Mouse (Mus musculus) retina, postnatal 7 days (tissue): Measurements from ENCODE around the gene Zfp13.
"Not testable (repeated sequence)": the region's sequence is repeated elsewhere in the genome, so short reads cannot be mapped to it uniquely, and the experiment has no call there.

Experiments used
- DNase-seq: peaks from one replicate; pipeline ENCODE4 v3.0.0-alpha.2; 2012; ENCODE audit warnings: low read depth, low spot score

The Zfp13 gene

DNA sequence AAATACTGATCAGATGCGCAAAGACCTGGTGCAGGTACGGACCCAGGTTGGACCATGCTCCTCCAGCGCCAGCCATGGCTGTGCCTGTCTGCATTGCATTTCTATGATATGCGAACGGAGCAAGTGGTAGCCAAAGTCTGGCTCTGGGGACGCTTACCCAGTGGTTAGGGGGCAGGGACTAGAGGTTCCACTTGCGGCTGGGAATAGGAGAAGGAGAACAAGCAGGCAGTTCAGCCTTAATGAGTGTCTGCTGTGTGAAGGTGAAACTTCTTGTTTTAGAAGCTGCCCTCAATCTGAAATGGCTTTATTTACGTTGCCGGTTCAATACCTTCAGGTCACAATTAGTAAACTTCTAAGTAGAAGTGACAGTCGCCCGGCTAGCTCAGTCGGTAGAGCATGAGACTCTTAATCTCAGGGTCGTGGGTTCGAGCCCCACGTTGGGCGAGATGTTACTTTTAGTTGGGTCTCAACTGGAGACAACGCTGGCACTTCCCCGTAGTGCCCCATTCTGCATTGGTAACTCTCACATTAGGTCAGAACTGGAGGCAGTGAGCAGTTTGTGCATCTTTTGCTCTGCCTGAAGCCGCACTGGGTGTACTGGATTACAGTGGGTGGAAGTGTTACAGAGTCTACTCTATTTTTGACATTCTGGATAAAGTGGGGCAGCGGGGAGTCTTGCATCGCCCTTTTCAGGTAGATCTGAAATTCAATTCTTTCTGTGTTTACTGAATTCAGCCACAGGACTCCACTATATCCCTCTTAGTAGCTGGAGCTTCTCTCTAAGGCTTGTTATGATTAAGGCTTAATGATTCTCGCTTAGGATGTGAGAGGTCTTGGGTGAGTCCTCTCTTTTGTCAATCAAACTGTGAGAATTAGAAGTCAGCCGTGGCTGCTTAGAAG lies 65.4 kb downstream of the Zfp13 start:
- DNase-seq = not testable (repeated sequence)

DNA sequence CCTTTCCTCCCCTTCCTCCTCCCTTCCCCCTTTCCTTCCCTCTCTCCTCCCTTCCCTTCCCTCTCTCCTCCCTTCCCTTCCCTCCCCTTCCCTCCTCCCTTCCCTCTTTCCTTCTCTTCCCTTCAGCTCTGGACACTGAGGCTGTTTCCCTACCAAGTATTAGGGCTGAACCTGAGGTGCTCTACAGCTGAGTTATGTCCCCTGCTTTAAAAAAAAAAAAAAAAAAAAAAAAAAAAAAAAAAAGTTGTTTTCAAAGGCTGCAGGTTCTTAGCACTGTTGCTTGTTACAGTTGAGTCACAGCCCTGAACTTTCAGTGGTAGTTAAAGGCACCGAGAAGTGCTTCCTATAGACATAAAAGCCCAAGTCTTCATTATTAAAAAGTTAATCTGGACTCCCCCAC lies 67.9 kb downstream of the Zfp13 start:
- DNase-seq = not testable (repeated sequence)
